Mouse (Mus musculus) embryonic facial prominence, embryonic 15.5 days (tissue): ENCODE measurements around the gene Clmp. TPM values are rescaled to one million over a fixed set of nuclear protein-coding genes. Genes with fewer than 3 reads are reported as not detected.

ENCODE experiments used
- ATAC-seq: fragments of 200-750 bp; cut with Nextera tagmentation; 2 replicates; pipeline ENCODE4 v1.8.0; 2017; ENCODE audit warnings: low read depth, moderate TSS enrichment; ENCODE audit not compliant: insufficient number of reproducible peaks, low FRiP score, low TSS enrichment
- H3K27ac ChIP-seq: fragments of 300-500 bp; sonication (generic); replicated peaks from 2 replicates; pipeline ENCODE4 v1.5.1; 2015; ENCODE audit warnings: mild to moderate bottlenecking, inconsistent platforms
- H3K27me3 ChIP-seq: fragments of 300-500 bp; sonication (generic); 2 replicates; pipeline ENCODE4 v1.6.1; 2015; ENCODE audit warnings: inconsistent platforms
- H3K36me3 ChIP-seq: fragments of 300-500 bp; sonication (generic); 2 replicates; pipeline ENCODE4 v1.6.1; 2015; ENCODE audit warnings: mild to moderate bottlenecking, inconsistent platforms
- H3K4me1 ChIP-seq: fragments of 300-500 bp; sonication (generic); 2 replicates; pipeline ENCODE4 v1.6.1; 2015; ENCODE audit warnings: inconsistent platforms
- H3K4me2 ChIP-seq: fragments of 300-500 bp; sonication (generic); replicated peaks from 2 replicates; pipeline ENCODE4 v1.6.1; 2015; ENCODE audit warnings: mild to moderate bottlenecking, inconsistent platforms
- H3K4me3 ChIP-seq: fragments of 300-500 bp; sonication (generic); replicated peaks from 2 replicates; pipeline ENCODE4 v1.5.1; 2015; ENCODE audit warnings: mild to moderate bottlenecking, inconsistent platforms
- H3K9ac ChIP-seq: fragments of 300-500 bp; sonication (generic); 2 replicates; pipeline ENCODE4 v1.6.1; 2015; ENCODE audit warnings: inconsistent platforms
- H3K9me3 ChIP-seq: fragments of 300-500 bp; sonication (generic); replicated peaks from 2 replicates; pipeline ENCODE4 v1.6.1; 2016; ENCODE audit warnings: inconsistent platforms
- WGBS: fragments of 180-500 bp; shearing (Covaris S2); methylation state at CpG from one replicate; pipeline ENCODE4 v1.1.7; 2015; 5-methylcytosine and 5-hydroxymethylcytosine counted together
- polyA plus RNA-seq: library from polyadenylated mRNA; unstranded; fragments of >200 nt; fragmentation: Nextera tagmentation; extraction: Ambion mirVana; gene quantifications from 2 replicates; pipeline ENCODE4 v1.2.1, GENCODE M21; 2015

The Clmp gene
- polyA plus RNA-seq, 1 experiment from 2014 or later, result 41.4 TPM

DNA sequence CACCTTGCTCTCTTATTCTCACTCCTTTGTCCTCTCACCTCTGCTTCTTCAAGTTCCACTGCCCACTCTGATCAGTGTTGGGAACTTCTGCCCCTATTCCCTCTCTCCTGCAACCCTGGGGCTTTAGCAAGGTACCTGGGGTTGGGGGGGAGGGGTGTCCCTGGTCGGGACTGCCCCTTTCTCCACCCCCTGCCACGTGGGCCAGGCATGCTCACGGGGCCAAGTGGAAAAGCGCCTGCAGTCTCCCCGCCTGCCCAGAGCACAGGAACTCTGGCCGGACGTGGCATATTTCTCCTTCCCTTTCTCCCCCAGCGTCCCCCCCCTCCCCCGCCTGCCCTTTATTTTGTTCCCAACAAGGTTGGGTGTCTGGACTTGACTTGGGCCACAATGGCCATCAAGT is 33.0 kb upstream of the Clmp start:
- Histone ChIP-seq H3K27ac (no peak overlapping the region), H3K27me3 (no peaks in the 10 kb centered on the region), H3K9ac (no peak overlapping the region), H3K9me3 (no peaks in the 10 kb centered on the region), H3K4me2 (no peak overlapping the region), H3K4me1 (no peaks in the 10 kb centered on the region), H3K36me3 (no peaks in the 10 kb centered on the region), H3K4me3 (no peak overlapping the region)
- ATAC-seq, result no peak; the same call in 1 of the 2 replicates
- 45% methylated on average over 9 of the region's 9 CpGs for WGBS

GRCm38 (mm10) chr9:40666190-40666803 is 19.5 kb upstream of the Clmp start:
- H3K4me2 ChIP-seq, result no peak overlapping the region
- no peak overlapping the region for H3K9ac ChIP-seq
- H3K4me1 ChIP-seq, result 0 out of 2 replicates have a peak, but pooled peaks cover under 1% of the 10 kb centered on the region
- H3K27me3 ChIP-seq, result no peaks in the 10 kb centered on the region
- no peak for ATAC-seq
- H3K4me3 ChIP-seq, result no peak overlapping the region
- WGBS, result 73% methylated on average over 9 of the region's 9 CpGs
- H3K36me3 ChIP-seq, result no peaks in the 10 kb centered on the region
- H3K27ac ChIP-seq, result no peak overlapping the region
- H3K9me3 ChIP-seq, result no peaks in the 10 kb centered on the region

DNA sequence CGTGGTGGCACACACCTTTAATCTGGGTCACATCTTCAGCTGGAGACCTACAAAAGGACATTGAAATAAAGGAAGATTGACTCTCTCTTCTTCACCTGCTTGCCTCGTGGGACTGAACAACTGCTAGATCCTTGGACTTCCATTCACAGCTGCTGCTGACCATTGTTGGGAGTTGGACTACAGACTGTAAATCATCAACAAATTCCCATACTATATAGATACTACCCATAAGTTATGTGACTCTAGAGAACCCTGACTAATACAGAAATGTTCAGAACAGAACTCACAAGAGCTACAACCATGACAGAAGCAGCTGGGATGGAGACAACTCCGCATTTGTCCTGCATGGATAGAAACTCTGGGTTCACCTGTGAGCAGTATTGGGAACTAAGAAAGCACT is 15.4 kb upstream of the Clmp start, which contains the start of gene Gm21915:
Gm21915 (plus strand) TSS at position 301 of the 400 bp plus-strand sequence.
- H3K4me3 ChIP-seq, result no peak within 1 kb of the TSS
- no peaks in the 10 kb centered on the region for H3K36me3 ChIP-seq
- peaks cover 11% of the 10 kb centered on the region; the same call in 1 of the 2 replicates for H3K4me1 ChIP-seq
- WGBS, result 87% methylated on average over 3 of the region's 3 CpGs
- no peak within 1 kb of the TSS for H3K9ac ChIP-seq
- no peaks in the 10 kb centered on the region for H3K9me3 ChIP-seq
- no peak within 1 kb of the TSS for H3K27ac ChIP-seq
- no peaks in the 10 kb centered on the region for H3K27me3 ChIP-seq
- no peak for ATAC-seq
- no peak within 1 kb of the TSS for H3K4me2 ChIP-seq

DNA sequence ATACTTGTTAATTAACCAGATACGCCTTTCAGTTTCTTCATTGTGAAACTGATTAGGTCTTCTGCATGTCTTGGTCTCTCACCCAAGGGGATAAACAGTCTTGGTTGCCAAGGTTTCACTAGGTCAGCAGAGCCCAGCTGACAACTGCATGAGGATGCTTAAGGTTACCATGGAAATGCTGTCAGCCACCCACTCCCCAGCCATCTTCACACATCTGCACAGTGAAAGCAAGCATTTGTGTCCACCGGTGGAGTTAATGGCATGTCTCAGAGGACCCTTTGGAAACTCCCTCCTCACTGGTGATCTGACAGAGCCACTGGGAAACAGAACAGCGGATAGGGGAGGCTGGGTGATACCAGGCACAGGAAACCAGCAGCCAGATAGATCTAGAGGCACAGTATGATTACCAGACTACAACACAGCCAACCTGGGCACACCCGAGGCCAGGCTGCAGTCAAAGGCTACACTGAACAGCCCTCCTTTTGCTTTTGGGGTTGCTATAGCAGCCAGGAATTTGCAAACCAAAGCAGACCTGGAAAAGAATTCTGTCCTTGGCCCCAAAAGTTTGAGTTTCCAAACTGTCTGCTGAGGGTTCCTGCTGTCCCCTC is 14.3 kb upstream of the Clmp start:
- Histone ChIP-seq H3K9me3 (no peaks in the 10 kb centered on the region), H3K4me3 (no peak overlapping the region), H3K4me2 (no peak overlapping the region), H3K4me1 (peaks cover 15% of the 10 kb centered on the region), H3K36me3 (no peaks in the 10 kb centered on the region), H3K27ac (no peak overlapping the region), H3K27me3 (no peaks in the 10 kb centered on the region), H3K9ac (no peak overlapping the region)
- 39% methylated on average over 4 of the region's 4 CpGs for WGBS
- ATAC-seq, result peak; percentile 52; the same call in 1 of the 2 replicates

DNA sequence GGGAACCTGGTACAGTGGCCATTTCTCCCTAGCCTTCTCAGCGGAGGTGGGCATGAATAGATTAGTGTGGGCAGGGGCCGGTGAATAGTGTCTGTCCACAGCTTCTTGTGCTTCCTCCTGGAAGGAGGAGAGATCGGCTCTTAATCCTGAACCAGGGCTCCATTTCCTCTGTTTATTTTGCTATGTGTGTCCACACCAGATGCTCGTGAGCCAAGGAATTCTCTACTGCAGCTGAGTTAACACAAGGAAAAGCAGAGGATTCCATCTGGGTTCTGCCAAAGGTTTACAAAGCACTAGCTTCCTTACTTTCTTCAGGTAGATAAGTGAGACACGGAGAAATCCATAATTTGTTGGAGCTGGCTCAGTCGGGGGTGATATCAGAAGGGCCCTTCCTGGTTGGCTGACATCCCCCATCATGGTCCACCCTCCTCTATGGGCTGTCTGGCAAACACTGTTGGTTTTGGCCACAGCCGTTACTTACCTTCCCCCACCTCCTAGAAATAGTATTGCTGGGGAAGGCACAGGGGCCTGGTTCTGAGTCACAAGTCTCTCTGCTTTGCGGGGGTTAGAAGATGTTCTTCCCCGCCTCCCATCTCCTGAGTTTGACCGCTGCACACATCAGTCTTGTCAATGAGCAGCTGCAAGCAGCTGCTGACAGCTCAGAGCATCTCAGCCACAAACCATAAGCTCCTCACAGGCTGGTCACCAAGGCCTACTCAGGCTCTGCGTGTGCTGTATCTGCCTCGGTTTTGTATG is 10.4 kb upstream of the Clmp start:
- no peak for ATAC-seq
- H3K4me1 ChIP-seq, result peaks cover 15% of the 10 kb centered on the region
- no peaks in the 10 kb centered on the region for H3K9me3 ChIP-seq
- no peak overlapping the region; the same call in 1 of the 2 replicates for H3K27ac ChIP-seq
- H3K36me3 ChIP-seq, result no peaks in the 10 kb centered on the region
- no peaks in the 10 kb centered on the region for H3K27me3 ChIP-seq
- 59% methylated on average over 12 of the region's 12 CpGs for WGBS
- no peak overlapping the region for H3K4me2 ChIP-seq
- no peak overlapping the region for H3K4me3 ChIP-seq
- H3K9ac ChIP-seq, result no peak overlapping the region

DNA sequence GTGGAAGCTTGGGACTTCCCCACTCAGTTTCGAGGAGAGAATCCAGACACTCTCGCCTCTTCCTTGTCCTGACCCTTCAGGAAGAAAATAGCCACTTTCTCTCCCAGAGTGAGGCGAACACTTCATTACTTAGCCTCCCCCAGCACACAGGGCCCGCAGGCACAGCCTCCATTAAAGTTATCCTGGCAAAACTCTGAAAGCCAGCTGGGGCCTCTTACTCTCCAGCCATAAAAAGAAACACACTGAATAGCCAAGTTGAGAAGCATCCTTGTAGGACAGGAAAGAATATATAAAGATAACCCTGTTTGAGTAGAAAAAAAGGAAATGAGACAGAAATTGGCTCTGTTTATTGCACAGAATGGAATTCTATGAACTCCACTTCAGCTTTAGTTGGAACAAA is 7.1 kb upstream of the Clmp start:
- Histone ChIP-seq H3K27ac (no peak overlapping the region), H3K27me3 (no peaks in the 10 kb centered on the region), H3K9ac (no peak overlapping the region), H3K36me3 (no peaks in the 10 kb centered on the region), H3K4me1 (peaks cover 9% of the 10 kb centered on the region), H3K4me3 (no peak overlapping the region), H3K9me3 (no peaks in the 10 kb centered on the region), H3K4me2 (no peak overlapping the region)
- ATAC-seq, result no peak
- WGBS, result 66% methylated on average over 4 of the region's 4 CpGs

- H3K36me3 ChIP-seq, result no peaks in the 10 kb centered on the region
These were observed 698 bp downstream of the Clmp start for GRCm38 (mm10) chr9:40686421-40686899.

DNA sequence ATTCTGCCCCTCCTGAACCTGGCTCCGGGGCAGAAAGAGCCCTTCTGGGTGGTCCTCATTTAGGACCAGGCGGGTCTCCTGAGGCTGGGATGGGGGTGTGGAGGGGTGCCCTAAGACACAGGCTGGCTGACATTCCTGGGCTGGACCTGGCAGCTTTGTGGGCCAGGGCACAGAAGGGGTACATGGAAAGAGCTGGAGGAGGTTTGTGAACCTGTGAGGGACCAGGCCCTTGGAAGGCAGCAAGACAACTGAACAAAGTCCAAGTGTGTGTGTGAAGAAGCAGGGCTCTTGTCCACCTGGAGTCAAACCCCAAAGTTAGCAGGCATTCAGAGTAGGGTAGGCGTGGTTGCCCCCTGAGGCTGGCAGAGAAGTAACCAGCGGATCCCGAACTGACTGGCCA is 1.3 kb downstream of the Clmp start:
- no peak for ATAC-seq
- H3K36me3 ChIP-seq, result no peaks in the 10 kb centered on the region
- no peaks in the 10 kb centered on the region for H3K9me3 ChIP-seq
- H3K4me2 ChIP-seq, result peak overlapping the region; percentile 87
- H3K4me3 ChIP-seq, result peak overlapping the region; percentile 77
- H3K4me1 ChIP-seq, result peaks cover 34% of the 10 kb centered on the region
- peak overlapping the region; percentile 51 for H3K9ac ChIP-seq
- peak overlapping the region; percentile 98 for H3K27ac ChIP-seq
- no peaks in the 10 kb centered on the region for H3K27me3 ChIP-seq
- 17% methylated on average over 5 of the region's 5 CpGs for WGBS

More at GRCm38 (mm10) chr9:40686421-40686899, 698 bp downstream of the Clmp start:
- Histone ChIP-seq H3K4me2 (peak overlapping the region; percentile 87), H3K9me3 (no peaks in the 10 kb centered on the region), H3K27ac (peak overlapping the region; percentile 98), H3K4me1 (peaks cover 34% of the 10 kb centered on the region), H3K27me3 (no peaks in the 10 kb centered on the region), H3K9ac (peak overlapping the region; percentile 79), H3K4me3 (peak overlapping the region; percentile 77)
- ATAC-seq, result peak; percentile 80
- WGBS, result under 1% methylated on average over 23 of the region's 23 CpGs

- no peak for ATAC-seq
- H3K9ac ChIP-seq, result 0 out of 2 replicates have a peak overlapping the region, but pooled peaks have one; percentile 51
- peaks cover 34% of the 10 kb centered on the region for H3K4me1 ChIP-seq
- H3K27me3 ChIP-seq, result no peaks in the 10 kb centered on the region
- peak overlapping the region; percentile 87 for H3K4me2 ChIP-seq
- H3K27ac ChIP-seq, result peak overlapping the region; percentile 98; the same call in 1 of the 2 replicates
- H3K9me3 ChIP-seq, result no peaks in the 10 kb centered on the region
- peak overlapping the region; percentile 77 for H3K4me3 ChIP-seq
- 29% methylated on average over 3 of the region's 3 CpGs for WGBS
- H3K36me3 ChIP-seq, result no peaks in the 10 kb centered on the region
These were observed 1.8 kb downstream of the Clmp start for GRCm38 (mm10) chr9:40687553-40687952.

- no peak overlapping the region for H3K4me3 ChIP-seq
- ATAC-seq, result no peak
- no peak overlapping the region for H3K27ac ChIP-seq
- H3K36me3 ChIP-seq, result no peaks in the 10 kb centered on the region
- H3K4me2 ChIP-seq, result no peak overlapping the region
- H3K9ac ChIP-seq, result no peak overlapping the region
- no peaks in the 10 kb centered on the region for H3K27me3 ChIP-seq
- H3K4me1 ChIP-seq, result peaks cover 56% of the 10 kb centered on the region
- no peaks in the 10 kb centered on the region for H3K9me3 ChIP-seq
- WGBS, result 80% methylated on average over 7 of the region's 7 CpGs
These were observed 4.7 kb downstream of the Clmp start for GRCm38 (mm10) chr9:40690511-40690910.

DNA sequence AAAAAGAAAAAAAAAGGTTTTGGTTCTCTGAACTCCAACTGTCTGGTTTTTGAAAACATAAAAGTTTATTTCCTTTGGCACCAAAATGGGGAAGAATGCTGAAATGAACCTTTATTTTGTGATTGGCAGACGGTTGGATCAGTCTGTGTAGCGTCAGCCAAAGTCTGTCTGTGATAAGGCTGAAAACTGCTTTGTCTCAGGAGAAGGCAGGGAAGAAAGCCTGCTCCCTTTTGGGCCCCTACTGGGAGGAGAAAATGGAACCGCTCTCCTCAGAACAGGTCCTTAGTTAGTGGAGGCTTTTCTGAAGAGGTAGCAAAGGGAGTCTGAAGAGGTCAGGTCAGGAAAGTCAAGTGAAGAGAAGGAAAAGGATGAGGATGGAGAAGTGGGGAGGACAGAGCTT is 7.3 kb downstream of the Clmp start:
- Histone ChIP-seq H3K36me3 (no peaks in the 10 kb centered on the region), H3K9ac (no peak overlapping the region), H3K27me3 (no peaks in the 10 kb centered on the region), H3K9me3 (no peaks in the 10 kb centered on the region), H3K4me1 (peaks cover 36% of the 10 kb centered on the region), H3K4me3 (no peak overlapping the region), H3K27ac (no peak overlapping the region; the same call in 1 of the 2 replicates), H3K4me2 (no peak overlapping the region)
- 47% methylated on average over 3 of the region's 3 CpGs for WGBS
- no peak for ATAC-seq
